Mouse (Mus musculus): ENCODE measurements at regions not wholly inside any gene's neighbourhood (a gene's known extent, or its start where the extent isn't known, plus 50 kb on each side); places are given as distances from the start of the nearest gene placed in this dataset.
"Not testable (repeated sequence)": the region's sequence is repeated elsewhere in the genome, so short reads cannot be mapped to it uniquely, and the experiment has no call there.

DNA sequence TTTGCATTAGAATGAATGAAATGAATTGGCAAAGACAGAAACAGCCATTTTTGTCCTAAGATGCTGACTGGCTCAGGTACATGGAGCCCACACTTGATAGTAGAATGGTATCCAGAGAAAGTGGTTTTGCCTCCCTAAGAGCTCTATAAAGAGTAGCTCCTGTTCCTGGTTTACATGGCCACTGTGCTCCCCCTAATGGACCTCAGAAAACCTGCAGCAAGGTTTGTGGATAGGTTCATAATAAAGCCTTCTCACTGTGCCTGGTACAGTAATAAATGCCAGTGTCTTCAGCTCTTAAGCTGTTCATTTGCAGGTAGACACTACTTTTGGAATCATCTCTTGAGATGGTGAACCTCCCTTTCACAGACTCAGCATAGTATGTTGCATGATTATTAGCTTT lies 890.8 kb downstream of the Adam6a start:
- Histone ChIP-seq H3K4me3 (ENCODE audit: insufficient read depth, low read depth, low read length) (no peak overlapping the region), H3K4me1 (ENCODE audit: control insufficient read depth, insufficient read depth, low read length) (no peaks in the 10 kb centered on the region), H3K27ac (ENCODE audit: insufficient read depth, low read depth, low read length) (no peak overlapping the region)
- TF ChIP-seq CTCF (IDR thresholded peaks at IDR 0.05; ENCODE audit: insufficient read depth, low read depth, low read length) (no peak), POLR2A (IDR thresholded peaks at IDR 0.05; ENCODE audit: insufficient read depth, low read depth, low read length) (no peak)

DNA sequence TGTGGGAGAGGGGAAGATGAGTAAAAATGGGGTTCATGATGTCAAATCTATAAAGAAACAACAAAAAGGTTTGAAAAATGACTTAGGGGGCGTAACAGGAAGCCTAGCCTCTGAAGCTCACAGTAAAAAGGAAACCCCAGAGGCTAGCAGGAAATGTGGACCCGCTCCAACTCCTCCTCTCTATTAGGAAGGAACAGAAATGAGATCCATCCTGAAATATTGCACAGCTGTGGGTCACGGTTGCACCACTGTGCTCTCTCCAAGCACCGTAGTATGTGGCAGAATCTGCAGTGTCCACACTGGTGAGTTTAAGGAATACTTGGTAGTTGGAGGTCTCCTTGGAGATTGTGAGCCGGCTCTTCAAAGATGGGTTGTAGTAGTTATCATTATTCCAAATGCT lies 918.3 kb downstream of the Adam6a start:
- Histone ChIP-seq H3K4me3 (ENCODE audit: insufficient read depth, low read depth, low read length) (no peak overlapping the region), H3K4me1 (ENCODE audit: control insufficient read depth, insufficient read depth, low read length) (no peaks in the 10 kb centered on the region), H3K27ac (ENCODE audit: insufficient read depth, low read depth, low read length) (no peak overlapping the region)
- WGBS, result 79% methylated on average over 5 of the region's 5 CpGs
- TF ChIP-seq CTCF (IDR thresholded peaks at IDR 0.05; ENCODE audit: insufficient read depth, low read depth, low read length) (no peak), POLR2A (IDR thresholded peaks at IDR 0.05; ENCODE audit: insufficient read depth, low read depth, low read length) (no peak)

DNA sequence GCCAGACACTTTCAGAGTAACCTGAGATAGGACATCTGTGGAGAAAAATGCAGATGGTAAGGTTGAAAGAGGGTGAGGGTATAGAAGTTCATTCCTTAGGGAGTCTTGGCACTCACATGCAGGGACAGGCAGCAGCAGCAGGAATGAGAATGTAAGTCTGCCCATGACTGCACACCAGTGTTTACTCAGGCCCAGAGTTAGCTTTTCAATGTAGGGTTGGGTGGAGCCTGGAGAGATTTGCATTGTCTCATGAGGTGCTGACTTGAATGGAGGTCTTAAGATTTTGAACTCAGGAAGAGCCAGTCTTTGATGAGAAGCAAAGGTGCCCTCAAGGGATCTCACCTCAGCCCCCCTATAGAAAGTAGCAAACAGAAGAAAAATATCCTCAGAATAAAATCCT lies 918.9 kb downstream of the Adam6a start:
- no peak for TF ChIP-seq CTCF (IDR thresholded peaks at IDR 0.05; ENCODE audit: insufficient read depth, low read depth, low read length)
- no peak for TF ChIP-seq POLR2A (IDR thresholded peaks at IDR 0.05; ENCODE audit: insufficient read depth, low read depth, low read length)
- no peak overlapping the region for H3K4me3 ChIP-seq (ENCODE audit: insufficient read depth, low read depth, low read length)
- no peak overlapping the region for H3K27ac ChIP-seq (ENCODE audit: insufficient read depth, low read depth, low read length)
- no peaks in the 10 kb centered on the region for H3K4me1 ChIP-seq (ENCODE audit: control insufficient read depth, insufficient read depth, low read length)

DNA sequence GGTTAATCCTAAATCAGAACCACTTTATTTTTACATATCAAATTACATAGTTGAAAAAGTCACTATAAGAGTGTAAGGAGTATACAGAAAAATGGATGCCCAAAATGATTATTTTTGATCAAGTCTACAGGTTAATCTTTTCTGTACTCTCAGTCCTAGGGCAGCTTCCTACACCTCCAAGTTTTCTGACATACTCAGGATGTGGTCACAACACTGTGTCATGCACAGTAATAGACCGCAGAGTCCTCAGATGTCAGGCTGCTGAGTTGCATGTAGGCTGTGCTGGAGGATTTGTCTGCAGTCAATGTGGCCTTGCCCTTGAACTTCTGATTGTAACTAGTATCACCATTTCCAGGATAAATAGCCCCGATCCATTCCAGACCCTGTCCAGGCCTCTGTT lies 925.1 kb downstream of the Adam6a start:
- Histone ChIP-seq H3K27ac (ENCODE audit: insufficient read depth, low read depth, low read length) (no peak overlapping the region), H3K4me3 (ENCODE audit: insufficient read depth, low read depth, low read length) (no peak overlapping the region), H3K4me1 (ENCODE audit: control insufficient read depth, insufficient read depth, low read length) (no peaks in the 10 kb centered on the region)
- no peak for TF ChIP-seq POLR2A (IDR thresholded peaks at IDR 0.05; ENCODE audit: insufficient read depth, low read depth, low read length)
- no peak for TF ChIP-seq CTCF (IDR thresholded peaks at IDR 0.05; ENCODE audit: insufficient read depth, low read depth, low read length)
- 86% methylated on average over 2 of the region's 2 CpGs for WGBS

DNA sequence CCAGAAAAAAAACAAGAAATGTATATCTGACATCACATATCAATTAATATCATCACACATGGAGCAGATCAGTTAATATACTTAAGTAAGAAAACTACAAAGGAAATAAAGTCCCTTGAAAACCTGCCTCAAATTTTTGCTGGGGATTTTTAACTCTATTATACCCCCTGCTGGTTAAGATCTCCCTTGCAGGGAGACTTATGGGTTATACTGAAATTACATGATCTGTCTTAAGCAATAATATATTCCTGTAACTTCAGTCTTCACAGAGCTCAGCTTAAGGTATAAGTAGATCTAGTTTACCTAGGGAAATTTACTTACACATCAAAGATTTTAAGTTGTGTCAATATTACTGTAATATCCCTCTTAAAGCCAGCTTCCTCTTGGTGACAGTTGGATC lies 929.0 kb downstream of the Adam6a start:
- H3K4me3 ChIP-seq (ENCODE audit: insufficient read depth, low read depth, low read length); H3K27ac ChIP-seq (ENCODE audit: insufficient read depth, low read depth, low read length); H3K4me1 ChIP-seq (ENCODE audit: control insufficient read depth, insufficient read depth, low read length): not testable (repeated sequence)

DNA sequence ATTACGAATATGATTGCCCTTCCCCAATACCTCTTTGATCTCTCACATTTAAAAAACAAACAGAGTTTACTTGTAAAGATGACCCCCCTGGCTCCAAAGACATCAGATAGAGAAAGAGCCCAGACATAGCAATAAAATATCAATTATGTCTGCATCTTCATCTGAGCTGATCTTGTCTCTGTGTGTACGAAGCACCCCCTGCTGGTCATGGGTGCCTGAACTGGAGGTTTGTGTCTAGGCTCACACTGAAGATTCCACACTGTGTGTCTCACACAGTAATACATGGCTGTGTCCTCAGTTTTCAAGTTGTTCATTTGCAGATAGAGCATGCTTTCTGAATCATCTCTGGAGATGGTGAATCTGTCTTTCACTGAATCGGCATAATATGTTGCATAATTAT lies 935.0 kb downstream of the Adam6a start:
- Histone ChIP-seq H3K4me1 (ENCODE audit: control insufficient read depth, insufficient read depth, low read length) (no peaks in the 10 kb centered on the region), H3K27ac (ENCODE audit: insufficient read depth, low read depth, low read length) (no peak overlapping the region), H3K4me3 (ENCODE audit: insufficient read depth, low read depth, low read length) (no peak overlapping the region)
- TF ChIP-seq CTCF (IDR thresholded peaks at IDR 0.05; ENCODE audit: insufficient read depth, low read depth, low read length) (no peak), POLR2A (IDR thresholded peaks at IDR 0.05; ENCODE audit: insufficient read depth, low read depth, low read length) (no peak)
- WGBS, result 86% methylated on average over 3 of the region's 3 CpGs

DNA sequence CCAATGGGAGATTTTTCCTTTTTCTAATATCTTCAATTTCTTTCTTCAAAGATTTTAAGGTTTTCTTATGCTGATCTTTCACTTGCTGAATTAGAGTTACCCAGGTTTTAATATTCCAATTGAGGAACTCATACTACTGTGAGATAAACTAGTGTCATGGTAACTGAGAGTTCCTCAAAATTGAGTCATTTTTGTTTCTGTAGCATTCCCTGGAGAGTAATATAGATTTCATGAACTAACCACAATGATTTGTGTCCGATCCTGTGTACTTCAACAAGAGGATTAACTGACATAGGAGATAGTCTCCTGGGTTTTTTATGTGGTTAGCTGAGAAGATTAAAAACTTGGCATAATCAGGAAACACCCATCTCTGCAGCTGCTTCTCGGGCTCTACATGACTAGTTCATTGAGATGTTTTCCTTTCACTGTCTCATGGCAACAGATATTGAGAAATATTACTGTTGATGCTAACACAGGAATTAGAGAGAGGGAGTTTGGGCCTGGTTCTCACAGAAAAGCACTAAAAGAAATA lies 949.9 kb downstream of the Adam6a start:
- not testable (repeated sequence) for H3K4me3 ChIP-seq (ENCODE audit: insufficient read depth, low read depth, low read length); H3K4me1 ChIP-seq (ENCODE audit: control insufficient read depth, insufficient read depth, low read length); H3K27ac ChIP-seq (ENCODE audit: insufficient read depth, low read depth, low read length)
- WGBS, result 54% methylated on average over 2 of the region's 2 CpGs

DNA sequence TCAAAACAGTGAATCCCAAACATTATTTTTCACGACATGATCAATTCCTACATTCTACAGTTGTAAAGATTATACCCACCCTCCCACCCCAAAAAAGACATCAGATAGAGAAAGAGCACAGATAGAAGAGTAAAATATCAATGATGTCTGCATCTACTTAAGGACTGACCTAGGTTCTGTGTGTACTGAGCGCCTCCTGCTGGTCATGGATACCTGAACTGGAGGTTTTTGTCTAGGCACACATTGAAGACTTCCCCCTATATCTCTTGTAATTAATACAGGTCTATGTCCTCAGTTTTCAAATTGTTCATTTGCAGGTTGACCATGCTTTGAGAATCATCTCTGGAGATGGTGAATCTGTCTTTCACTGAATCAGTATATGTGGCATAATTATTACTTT lies 952.0 kb downstream of the Adam6a start:
- TF ChIP-seq CTCF (IDR thresholded peaks at IDR 0.05; ENCODE audit: insufficient read depth, low read depth, low read length), result no peak
- TF ChIP-seq POLR2A (IDR thresholded peaks at IDR 0.05; ENCODE audit: insufficient read depth, low read depth, low read length), result no peak
- Histone ChIP-seq H3K27ac (ENCODE audit: insufficient read depth, low read depth, low read length) (no peak overlapping the region), H3K4me1 (ENCODE audit: control insufficient read depth, insufficient read depth, low read length) (no peaks in the 10 kb centered on the region), H3K4me3 (ENCODE audit: insufficient read depth, low read depth, low read length) (no peak overlapping the region)
- WGBS, result 40% methylated on average over 2 of the region's 2 CpGs

DNA sequence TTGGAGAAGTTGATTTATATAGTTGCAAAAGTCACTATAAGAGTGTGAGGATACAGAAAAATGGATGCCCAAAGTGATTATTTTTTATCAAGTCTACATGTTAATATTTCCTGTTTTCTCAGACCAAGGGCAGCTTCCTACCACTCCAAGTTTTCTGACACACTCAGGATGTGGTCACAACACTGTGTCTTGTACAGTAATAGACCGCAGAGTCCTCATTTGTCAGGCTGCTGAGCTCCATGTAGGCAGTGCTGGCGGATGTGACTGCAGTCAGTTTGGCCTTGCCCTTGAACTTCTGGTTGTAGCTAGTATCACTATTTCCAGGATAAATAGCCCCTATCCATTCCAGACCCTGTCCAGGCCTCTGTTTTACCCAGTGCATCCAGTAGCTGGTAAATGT lies 969.4 kb downstream of the Adam6a start:
- 93% methylated on average over 2 of the region's 2 CpGs for WGBS
- H3K27ac ChIP-seq (ENCODE audit: insufficient read depth, low read depth, low read length), result no peak overlapping the region
- TF ChIP-seq CTCF (IDR thresholded peaks at IDR 0.05; ENCODE audit: insufficient read depth, low read depth, low read length), result no peak
- no peak for TF ChIP-seq POLR2A (IDR thresholded peaks at IDR 0.05; ENCODE audit: insufficient read depth, low read depth, low read length)
- H3K4me3 ChIP-seq (ENCODE audit: insufficient read depth, low read depth, low read length), result no peak overlapping the region
- no peaks in the 10 kb centered on the region for H3K4me1 ChIP-seq (ENCODE audit: control insufficient read depth, insufficient read depth, low read length)

DNA sequence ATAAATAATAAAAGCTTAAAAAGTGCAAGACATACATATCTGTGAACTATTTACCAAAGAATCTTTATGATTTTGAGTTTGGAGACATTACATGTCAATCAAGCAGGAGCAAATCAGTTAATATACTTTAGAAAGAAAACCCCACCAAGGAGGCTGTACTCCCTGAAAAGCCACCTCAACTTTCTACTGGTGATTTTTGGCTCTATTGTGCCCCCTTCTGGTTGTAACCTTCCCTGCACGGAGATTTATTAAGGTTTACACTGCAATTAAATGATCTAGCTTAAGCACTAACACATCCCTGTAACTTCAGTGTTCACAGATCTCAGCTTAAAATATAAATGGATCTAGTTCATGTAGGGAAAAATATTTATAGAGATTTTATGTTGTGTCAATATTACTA lies 998.4 kb downstream of the Adam6a start:
- H3K4me1 ChIP-seq (ENCODE audit: control insufficient read depth, insufficient read depth, low read length); H3K4me3 ChIP-seq (ENCODE audit: insufficient read depth, low read depth, low read length); H3K27ac ChIP-seq (ENCODE audit: insufficient read depth, low read depth, low read length): not testable (repeated sequence)
- WGBS, result 45% methylated on average over 1 of the region's 1 CpGs

DNA sequence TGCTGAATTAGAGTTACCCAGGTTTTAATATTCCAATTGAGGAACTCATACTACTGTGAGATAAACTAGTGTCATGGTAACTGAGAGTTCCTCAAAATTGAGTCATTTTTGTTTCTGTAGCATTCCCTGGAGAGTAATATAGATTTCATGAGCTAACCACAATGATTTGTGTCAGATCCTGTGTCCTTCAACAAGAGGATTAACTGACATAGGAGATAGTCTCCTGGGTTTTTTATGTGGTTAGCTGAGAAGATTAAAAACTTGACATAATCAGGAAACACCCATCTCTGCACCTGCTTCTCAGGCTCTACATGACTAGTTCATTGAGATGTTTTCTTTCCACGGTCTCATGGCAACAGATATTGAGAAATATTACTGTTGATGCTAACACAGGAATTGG lies 1001.2 kb downstream of the Adam6a start:
- WGBS, result 30% methylated on average over 1 of the region's 1 CpGs
- not testable (repeated sequence) for H3K27ac ChIP-seq (ENCODE audit: insufficient read depth, low read depth, low read length); H3K4me3 ChIP-seq (ENCODE audit: insufficient read depth, low read depth, low read length); H3K4me1 ChIP-seq (ENCODE audit: control insufficient read depth, insufficient read depth, low read length)

All from olfactory bulb, adult 2 months (tissue).